Comparison of ENCODE assay signal across 7 mouse cellular contexts in genomic region chr1:144006542-144006941, GRCm38 (mm10). TPM values are rescaled to one million over a fixed set of nuclear protein-coding genes. Genes with fewer than 3 reads are reported as not detected.
DNase-seq lines count a peak whose midpoint lies in the region; ATAC-seq and TF ChIP-seq lines count a peak whose summit lies in the region.

No protein-coding gene starts in this region.

- H3K4me2 ChIP-seq in intestine, embryonic 15.5 days (replicated peaks), result peak overlapping the region; percentile 45

- no peaks in the 10 kb centered on the region for H3K9me3 ChIP-seq in intestine, embryonic 15.5 days
- no peaks in the 10 kb centered on the region for H3K9me3 ChIP-seq in midbrain, embryonic 10.5 days (replicated peaks)

- WGBS in intestine, embryonic 15.5 days, result 3% methylated on average over 8 of the region's 8 CpGs
- WGBS in midbrain, embryonic 10.5 days, result 5% methylated on average over 8 of the region's 8 CpGs
- WGBS in small intestine, adult 2 months, result 3% methylated on average over 8 of the region's 8 CpGs

- ATAC-seq in intestine, embryonic 15.5 days, result no peak

- H3K9ac ChIP-seq in intestine, embryonic 15.5 days, result no peak overlapping the region

- no peaks in the 10 kb centered on the region for H3K27me3 ChIP-seq in intestine, embryonic 15.5 days (replicated peaks)
- H3K27me3 ChIP-seq in midbrain, embryonic 10.5 days (ENCODE audit: low read depth, poor library complexity, severe bottlenecking), result no peaks in the 10 kb centered on the region
- no peaks in the 10 kb centered on the region for H3K27me3 ChIP-seq in small intestine, adult 2 months (ENCODE audit: control insufficient read depth, insufficient read depth, low read length)

- no peak for TF ChIP-seq POLR2A in small intestine, adult 2 months (IDR thresholded peaks at IDR 0.05; ENCODE audit: low read depth, low read length)

- no peak overlapping the region for H3K27ac ChIP-seq in intestine, embryonic 15.5 days
- peak overlapping the region; percentile 76 for H3K27ac ChIP-seq in midbrain, embryonic 10.5 days (replicated peaks)
- no peak overlapping the region for H3K27ac ChIP-seq in small intestine, adult 2 months (ENCODE audit: insufficient read depth, low read depth, low read length)

- H3K4me1 ChIP-seq in intestine, embryonic 15.5 days (replicated peaks), result 0 out of 2 replicates have a peak, but pooled peaks cover 3% of the 10 kb centered on the region
- peaks cover 41% of the 10 kb centered on the region for H3K4me1 ChIP-seq in midbrain, embryonic 10.5 days
- no peaks in the 10 kb centered on the region for H3K4me1 ChIP-seq in small intestine, adult 2 months (ENCODE audit: control insufficient read depth, insufficient read depth, insufficient read length, low read length)

- peak; percentile 86 to 94 for DNase-seq in adrenal gland, adult (ENCODE audit: inconsistent age in 2 of 2, low spot score in 1 of 2)
- DNase-seq in embryo, embryonic 10 days (ENCODE audit: low spot score), result peak; percentile 85
- peak; percentile 61 for DNase-seq in gastrocnemius, postnatal 25 days
- peak; percentile 49 to 61 for DNase-seq in left cerebral cortex, postnatal 36 days (ENCODE audit: low spot score in 2 of 2)
- peak; percentile 67 for DNase-seq in midbrain, embryonic 10.5 days (ENCODE audit: low spot score)

- no peak overlapping the region for H3K4me3 ChIP-seq in intestine, embryonic 15.5 days (replicated peaks)
- peak overlapping the region; percentile 26 for H3K4me3 ChIP-seq in midbrain, embryonic 10.5 days
- H3K4me3 ChIP-seq in small intestine, adult 2 months (ENCODE audit: low read depth, low read length), result no peak overlapping the region

- H3K36me3 ChIP-seq in intestine, embryonic 15.5 days, result no peaks in the 10 kb centered on the region
- H3K36me3 ChIP-seq in midbrain, embryonic 10.5 days, result peaks cover 9% of the 10 kb centered on the region
- H3K36me3 ChIP-seq in small intestine, adult 2 months (ENCODE audit: control insufficient read depth, insufficient read depth, low read length), result peaks cover 4% of the 10 kb centered on the region

- intact Hi-C loops in left cerebral cortex, postnatal 36 days (cut with DNase I), result loop anchor here (10.0 kb wide), 1 partner anchor 188 kb away; no protein-coding TSS in a partner anchor

- TF ChIP-seq CTCF in small intestine, adult 2 months (IDR thresholded peaks at IDR 0.05; ENCODE audit: extremely low read depth, insufficient read length, insufficient replicate concordance, low read depth, low read length), result peak; percentile 68; the same call in 1 of the 2 replicates

RNA-seq across cellular contexts. Expression of gene Rgs2, which starts 2.6 kb away (rescaled TPM):
- 1 to 10 TPM; 7.2 to 7.4 TPM for total RNA-seq in gastrocnemius, postnatal 25 days (2021)
- 39.4 and 47.4 TPM in 2 replicates for polyA plus RNA-seq in intestine, embryonic 15.5 days (2015; fragmentation: Nextera tagmentation; extraction: Ambion mirVana)
- total RNA-seq in left cerebral cortex, postnatal 36 days (2021), result 10 to 100 TPM; 58.5 to 64.2 TPM
- 48.0 and 54.3 TPM in 2 replicates for polyA plus RNA-seq in midbrain, embryonic 10.5 days (2016; fragmentation: Nextera tagmentation; extraction: Ambion mirVana)
- polyA plus RNA-seq in small intestine, adult 2 months (2012; rRNA removed), result 0.60 and 1.6 TPM in 2 replicates

Comparison
In these comparisons a context has a peak if more than half of its experiments do, and no peak if none do; other contexts are left out.
1. RNA of gene Rgs2, which starts 2.6 kb away (polyA plus RNA-seq): 48.0 to 54.3 TPM in midbrain, embryonic 10.5 days and 39.4 to 47.4 TPM in intestine, embryonic 15.5 days; 0.60 to 1.6 TPM in small intestine, adult 2 months; every median in the first group is over 10 times any median in the second.
2. Peak in every context shown above with its lines, with median percentiles within 50 percentile points of each other: DNase-seq.